Mouse (Mus musculus): ENCODE results near the gene March10.

DNA sequence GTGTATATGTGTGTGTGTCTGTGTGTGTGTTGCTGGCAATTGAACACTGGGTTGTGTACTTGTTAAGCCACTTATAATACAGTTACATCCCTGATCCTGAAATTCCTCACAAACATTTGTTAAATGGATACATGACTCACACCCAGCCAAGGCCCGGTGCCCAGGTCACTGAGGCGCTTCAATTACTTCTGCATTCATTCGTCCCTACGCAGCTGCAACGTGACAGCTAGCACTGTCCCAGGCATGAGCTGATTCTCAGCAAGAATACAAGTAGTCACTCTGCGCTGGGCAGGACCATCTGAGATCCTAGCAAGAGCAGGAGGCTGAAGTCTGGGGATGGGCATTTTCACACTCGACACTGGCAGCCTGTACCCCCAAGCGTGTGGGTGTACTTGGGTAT is 141.2 kb downstream of the March10 start:
- TF ChIP-seq POLR2AphosphoS2 (IDR thresholded peaks at IDR 0.05; ENCODE audit: insufficient read length, low read depth) (no peak), POLR2A (IDR thresholded peaks at IDR 0.05; ENCODE audit: insufficient read length, low read depth) (no peak), TCF12 (IDR thresholded peaks at IDR 0.05; ENCODE audit: insufficient read depth, poor library complexity, severe bottlenecking) (no peak), MYOD1 (IDR thresholded peaks at IDR 0.05; ENCODE audit: control insufficient read depth in 1 of 3, insufficient read length in 2 of 3, low read depth in 2 of 3) (peak in 2 of 3 experiments; percentile 11 to 42), CEBPB (IDR thresholded peaks at IDR 0.05; ENCODE audit: insufficient read depth, poor library complexity, severe bottlenecking) (no peak), MAX (IDR thresholded peaks at IDR 0.05; ENCODE audit: low read depth) (no peak), USF1 (IDR thresholded peaks at IDR 0.05; ENCODE audit: low read depth) (no peak), E2F4 (IDR thresholded peaks at IDR 0.05; ENCODE audit: insufficient read depth) (no peak), MYOG (IDR thresholded peaks at IDR 0.05; ENCODE audit: control insufficient read depth in 1 of 3, insufficient read depth in 1 of 3, insufficient read length in 2 of 3, low read depth in 2 of 3) (no peak), SRF (IDR thresholded peaks at IDR 0.05; ENCODE audit: control insufficient read depth, insufficient read length, low read depth) (no peak), TCF3 (IDR thresholded peaks at IDR 0.05; ENCODE audit: insufficient read length, low read depth) (no peak)
